Mouse (Mus musculus): ENCODE data around the gene Agbl5.

GRCm38 (mm10) chr5:30866871-30867270 lies 21.6 kb upstream of the Agbl5 start:
- TF ChIP-seq CTCF (IDR thresholded peaks at IDR 0.05; ENCODE audit: low read depth) (no peak), EP300 (IDR thresholded peaks at IDR 0.05; ENCODE audit: low read depth) (no peak)
